Mouse (Mus musculus): Measurements from ENCODE around the gene Ctbp1.

The Ctbp1 gene

DNA sequence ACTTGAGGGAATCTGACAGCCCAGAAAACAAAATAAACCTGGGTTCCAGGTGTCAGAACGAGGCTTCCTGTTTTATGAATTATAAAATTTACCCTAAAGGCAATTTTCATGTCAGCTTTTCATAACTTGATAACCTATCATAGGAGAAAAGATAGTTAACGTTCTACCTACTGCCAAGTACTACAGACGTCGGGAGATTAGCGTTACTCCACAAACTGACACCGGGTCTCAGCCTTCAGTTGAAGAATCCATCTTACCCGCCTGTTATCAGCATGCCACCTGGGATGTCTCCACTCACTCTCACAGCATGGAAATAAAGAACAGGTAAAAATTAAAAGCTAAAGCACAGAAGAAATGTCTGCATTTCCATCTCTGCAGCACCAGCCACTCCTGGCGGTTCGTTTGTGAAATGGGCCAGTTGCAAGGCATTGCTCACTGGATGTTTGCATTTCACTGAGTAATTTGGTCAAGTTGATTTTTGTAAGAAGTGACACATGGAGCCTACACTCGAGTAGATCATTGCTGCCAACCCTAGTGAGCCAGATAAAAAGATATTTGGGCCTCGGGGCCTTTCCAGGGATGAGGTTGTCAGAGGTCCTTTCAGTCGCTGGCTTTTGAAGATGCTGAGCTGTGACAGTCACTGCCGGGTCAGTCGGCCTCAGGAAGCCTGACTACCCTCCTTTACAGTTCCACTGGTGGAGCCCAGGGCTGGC is 66.1 kb downstream of the Ctbp1 start:
- in situ Hi-C loops (cut with MboI) = no loop called here

- in situ Hi-C loops (cut with MboI) = no loop called here
Measured at GRCm38 (mm10) chr5:33207136-33207535, 67.7 kb downstream of the Ctbp1 start.

- in situ Hi-C loops (cut with MboI) = no loop called here
Measured at GRCm38 (mm10) chr5:33206328-33206727, 68.5 kb downstream of the Ctbp1 start.

DNA sequence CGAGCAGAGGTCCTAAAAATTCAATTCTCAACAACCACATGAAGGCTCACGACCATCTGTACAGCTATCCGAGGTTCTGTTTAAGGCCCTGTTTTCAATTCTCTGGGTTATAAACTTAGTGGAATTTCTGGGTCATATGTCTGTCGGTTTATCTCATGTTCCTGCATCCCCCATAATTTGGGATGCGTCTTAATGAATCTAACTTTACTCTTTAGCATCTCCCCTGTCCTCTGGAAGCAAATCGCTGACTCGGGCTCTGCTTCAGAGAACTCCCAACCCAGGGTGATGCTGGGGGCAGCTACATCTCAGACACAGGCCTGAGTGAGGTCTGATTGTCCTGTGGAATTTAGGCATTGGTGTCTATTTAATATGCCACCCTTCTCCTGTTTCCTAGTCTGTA is 70.5 kb downstream of the Ctbp1 start:
- in situ Hi-C loops (cut with MboI) = no loop called here

- in situ Hi-C loops (cut with MboI) = no loop called here
Measured at GRCm38 (mm10) chr5:33203691-33204242, 71.0 kb downstream of the Ctbp1 start.

DNA sequence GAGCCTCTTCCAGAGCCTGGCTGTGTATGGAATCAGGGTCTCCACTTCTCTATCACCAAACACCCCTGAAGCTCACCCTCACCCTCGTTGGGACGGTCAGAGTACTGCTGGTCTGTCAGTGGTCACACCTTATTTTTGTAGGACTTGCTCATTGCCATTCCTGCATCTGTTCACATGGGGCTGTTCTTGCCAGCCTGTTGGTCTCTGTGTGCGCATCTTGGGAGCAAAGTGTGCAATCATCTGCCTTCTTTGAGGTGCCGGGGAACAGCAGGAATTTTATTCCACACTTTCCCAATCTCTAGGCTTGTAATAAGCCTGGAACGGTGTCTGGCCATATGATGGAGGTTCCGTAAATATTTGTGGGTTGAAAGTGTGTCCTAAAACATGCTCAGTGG is 71.6 kb downstream of the Ctbp1 start:
- in situ Hi-C loops (cut with MboI) = no loop called here

- in situ Hi-C loops (cut with MboI) = no loop called here
Measured at GRCm38 (mm10) chr5:33202516-33203170, 72.2 kb downstream of the Ctbp1 start.

DNA sequence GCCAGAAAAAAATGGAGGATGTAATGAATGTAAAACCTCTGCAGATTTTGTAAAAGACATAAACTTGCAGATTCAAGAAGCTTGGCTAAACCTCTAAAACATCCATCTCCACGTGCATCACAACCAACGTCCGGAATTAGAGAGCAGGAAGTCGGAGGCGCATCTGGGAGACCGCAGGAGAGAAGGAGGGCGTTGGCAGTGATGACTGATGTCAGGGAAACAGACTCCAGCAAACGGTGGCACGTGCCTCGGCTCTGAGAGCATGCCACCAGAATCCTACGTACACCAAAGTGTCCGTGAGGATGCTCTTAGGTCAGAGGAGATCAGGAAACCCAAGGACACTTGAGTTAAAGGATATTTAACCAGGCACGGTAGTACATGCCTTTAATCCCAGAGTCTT is 73.1 kb downstream of the Ctbp1 start:
- in situ Hi-C loops (cut with MboI) = no loop called here

DNA sequence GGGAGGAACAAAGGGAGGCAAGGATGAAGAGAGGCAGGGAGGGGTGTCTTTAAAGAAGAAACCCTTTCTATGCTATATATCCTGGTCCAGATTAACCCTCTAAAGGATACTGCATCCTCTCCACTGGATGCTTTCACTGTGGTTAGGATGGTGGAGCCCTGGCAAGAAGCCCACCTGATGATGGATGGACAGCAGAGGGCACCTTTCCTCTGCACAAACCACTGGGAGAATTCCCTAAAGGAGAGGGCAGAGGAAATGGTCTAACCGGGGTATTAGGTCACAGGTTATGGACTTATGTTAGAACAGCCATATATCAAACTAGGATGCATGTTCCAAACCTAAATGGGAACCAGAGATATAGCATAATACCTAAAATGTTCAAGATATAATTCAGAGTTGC is 74.7 kb downstream of the Ctbp1 start:
- in situ Hi-C loops (cut with MboI) = no loop called here

Data from mature B cell (primary cell).